Mouse (Mus musculus) lung, postnatal 0 days (tissue): Measurements from ENCODE around the gene Srpr.

Source experiments
- CTCF ChIP-seq: IDR thresholded peaks from 2 replicates; pipeline ENCODE4 v1.5.1; 2016; ENCODE audit warnings: antibody characterized with exemption, mild to moderate bottlenecking
- EP300 ChIP-seq: IDR thresholded peaks from 2 replicates; pipeline ENCODE4 v1.6.1; 2016; ENCODE audit warnings: antibody characterized with exemption, mild to moderate bottlenecking, control low read depth

GRCm38 (mm10) chr9:35286351-35286750, 86.4 kb downstream of the Srpr start:
- no peak for TF ChIP-seq CTCF
- no peak for TF ChIP-seq EP300
